Mouse (Mus musculus): ENCODE results near the gene Nectin4.
A peak's percentile ranks its signal among the peaks of the same experiment; 100 is the strongest.

DNA sequence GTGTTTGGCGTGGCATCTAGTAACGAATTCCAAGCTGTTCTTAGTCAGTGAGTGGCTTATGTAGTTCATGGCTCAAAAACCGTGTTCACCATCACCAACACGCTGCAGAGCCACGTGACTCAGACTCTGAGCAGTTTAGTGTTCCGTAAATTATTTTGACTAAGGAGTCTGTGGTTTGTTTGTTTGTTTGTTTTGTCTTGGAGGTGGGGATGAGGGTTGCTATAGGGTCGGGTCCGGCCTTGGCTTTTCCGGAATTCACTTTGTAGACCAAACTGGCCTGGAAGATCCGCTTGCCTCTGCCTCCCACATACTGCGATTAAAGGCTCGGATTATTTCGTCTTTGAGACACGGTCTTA is 23.8 kb upstream of the Nectin4 start:
- TF ChIP-seq MAX (IDR thresholded peaks at IDR 0.05; ENCODE audit: low read length) (0 out of 2 replicates have a peak, but pooled peaks have one; percentile 63), CTCF (conservative IDR thresholded peaks at IDR 0.05 in 1 of 2, IDR thresholded peaks at IDR 0.05 in 1 of 2; ENCODE audit: low read depth in 2 of 2, low read length in 2 of 2) (no peak), ZNF384 (IDR thresholded peaks at IDR 0.05; ENCODE audit: low read depth, low read length) (no peak), NRF1 (IDR thresholded peaks at IDR 0.05; ENCODE audit: low read depth, low read length) (no peak), RAD21 (IDR thresholded peaks at IDR 0.05; ENCODE audit: low read depth, low read length) (no peak), BHLHE40 (IDR thresholded peaks at IDR 0.05; ENCODE audit: low read depth, low read length) (0 out of 2 replicates have a peak, but pooled peaks have one; percentile 12), SMC3 (IDR thresholded peaks at IDR 0.05; ENCODE audit: low read depth, low read length) (no peak), CHD1 (IDR thresholded peaks at IDR 0.05; ENCODE audit: low read depth, low read length) (no peak)
